Mouse (Mus musculus): ENCODE results near the gene Dkk3.
"Not testable (repeated sequence)": the region's sequence is repeated elsewhere in the genome, so short reads cannot be mapped to it uniquely, and the experiment has no call there.

The Dkk3 gene

GRCm38 (mm10) chr7:112130660-112131059 is 28.2 kb downstream of the Dkk3 start:
- DNase-seq (ENCODE audit: low spot score) = no peak

DNA sequence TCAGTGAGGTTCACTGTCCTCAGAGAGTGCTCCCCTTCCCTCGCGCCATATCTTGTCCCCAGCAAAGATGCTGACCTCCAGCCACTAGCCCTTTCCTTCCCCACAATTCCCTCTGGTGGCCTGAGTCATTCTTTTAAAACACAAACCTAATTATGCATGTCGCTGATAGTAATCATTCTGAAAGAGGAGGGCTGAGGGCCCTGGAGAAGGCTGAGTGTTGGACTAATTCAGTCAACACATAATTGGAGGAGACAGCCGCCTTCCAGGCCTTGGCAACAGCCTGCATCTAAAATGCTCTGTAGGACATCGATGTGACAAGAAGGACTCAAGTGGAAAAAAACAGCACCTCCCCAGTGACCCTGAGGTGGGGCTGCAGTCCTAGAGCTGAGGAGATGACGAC is 29.0 kb downstream of the Dkk3 start:
- no peak for DNase-seq (ENCODE audit: low spot score)

- no peak for DNase-seq (ENCODE audit: low spot score)
Measured at GRCm38 (mm10) chr7:112128810-112129209, 30.0 kb downstream of the Dkk3 start.

DNA sequence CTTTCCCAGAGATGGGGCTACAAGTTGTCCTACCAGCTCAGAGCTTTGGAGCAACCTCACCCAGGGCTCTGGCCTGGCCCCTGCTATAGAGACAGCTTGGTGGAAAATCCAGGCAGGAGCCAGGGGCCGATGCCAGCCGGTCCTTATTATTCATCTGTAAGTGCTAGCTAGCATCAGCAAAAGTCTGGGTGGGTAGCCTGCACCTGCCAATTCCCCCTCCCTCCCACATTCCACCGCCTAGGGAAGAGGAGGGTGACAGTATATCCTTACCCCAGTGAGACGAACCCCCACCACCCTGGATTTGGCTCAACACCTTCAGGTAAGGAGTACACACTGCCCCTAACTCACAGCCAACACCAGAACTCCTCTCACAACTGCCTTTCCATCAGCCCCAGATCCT is 30.9 kb downstream of the Dkk3 start:
- no peak for DNase-seq (ENCODE audit: low spot score)

- DNase-seq (ENCODE audit: low spot score) = no peak
Measured at GRCm38 (mm10) chr7:112127085-112127637, 31.7 kb downstream of the Dkk3 start.

DNA sequence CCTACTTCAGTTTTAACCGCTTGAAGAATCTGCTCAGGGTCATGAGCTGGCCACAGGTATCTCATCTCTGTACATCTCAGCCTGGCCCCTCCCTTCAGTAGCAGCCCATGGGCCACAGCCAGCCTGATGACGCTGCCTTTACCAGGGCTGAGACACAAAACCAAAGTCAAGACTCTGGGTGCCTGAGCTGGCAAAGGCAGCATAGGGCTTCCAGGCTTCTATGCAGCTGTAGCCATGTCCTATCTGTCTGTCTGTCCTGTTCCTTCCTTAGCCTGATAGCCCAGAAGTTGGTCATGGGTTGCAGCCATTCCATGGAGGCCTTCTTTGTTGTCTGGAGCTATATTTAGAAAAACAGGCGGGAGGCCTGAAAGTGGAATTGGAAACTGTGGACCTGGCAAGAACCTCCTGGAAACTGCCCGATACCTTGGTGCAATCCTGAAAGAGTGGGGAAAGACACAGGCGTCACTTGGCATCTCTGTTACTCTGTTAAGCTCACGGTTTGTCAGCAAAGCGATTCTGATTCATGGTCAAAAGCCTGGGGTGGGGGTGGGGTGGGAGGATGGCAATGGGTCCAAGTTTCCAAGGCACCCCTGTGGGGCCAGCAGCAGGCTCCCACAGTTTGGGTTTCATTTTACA is 33.1 kb downstream of the Dkk3 start:
- no peak for DNase-seq (ENCODE audit: low spot score)

DNA sequence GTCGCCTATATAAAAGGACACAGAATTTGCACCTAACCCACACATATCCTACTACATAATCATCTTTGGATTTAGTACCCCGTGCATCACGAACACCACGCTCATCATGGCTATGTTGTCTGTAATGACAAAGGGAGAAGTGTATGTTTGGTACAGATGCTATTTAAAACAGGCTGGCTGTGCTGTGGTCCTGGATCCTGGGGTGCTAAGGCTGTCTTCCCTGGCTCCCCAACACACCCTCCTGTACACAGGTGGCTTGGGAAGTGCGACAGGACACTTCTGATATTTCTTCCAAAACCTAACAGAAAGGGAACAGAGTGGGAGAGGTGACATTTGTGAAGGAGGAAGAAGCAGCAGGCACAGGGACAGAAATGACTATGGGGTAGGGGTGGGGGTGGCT is 35.2 kb downstream of the Dkk3 start:
- no peak for DNase-seq (ENCODE audit: low spot score)

DNA sequence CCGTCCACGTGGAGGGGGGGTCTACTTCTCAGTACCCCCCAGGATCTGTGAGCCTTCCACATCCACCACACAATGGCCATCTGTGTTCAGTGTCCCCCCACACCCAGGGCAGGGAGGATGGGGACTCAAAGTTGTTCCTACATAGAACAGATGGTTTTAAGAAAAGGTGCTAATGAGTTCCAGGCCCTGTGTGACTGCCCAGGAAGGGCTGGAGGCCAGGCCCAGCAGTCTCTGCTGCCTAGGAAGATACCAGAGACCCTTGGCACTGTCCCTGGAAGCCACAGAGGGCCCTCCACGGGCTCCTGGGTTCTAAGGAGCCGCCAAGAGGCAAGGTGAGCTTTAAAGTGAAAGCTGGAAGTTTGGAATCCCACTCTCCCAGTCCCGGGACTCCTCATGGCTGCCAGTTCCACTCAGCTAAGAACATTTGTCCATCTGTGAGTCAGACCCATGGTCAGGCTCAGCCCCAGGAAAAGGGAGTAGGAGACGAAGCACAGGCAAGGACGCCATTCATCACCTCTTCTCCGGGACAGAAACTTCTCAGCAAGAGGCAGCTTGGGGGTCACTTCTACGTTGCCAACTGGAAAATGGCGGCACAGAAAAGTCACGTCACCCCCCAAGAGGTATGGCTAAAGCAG is 36.9 kb downstream of the Dkk3 start:
- DNase-seq (ENCODE audit: low spot score) = no peak

DNA sequence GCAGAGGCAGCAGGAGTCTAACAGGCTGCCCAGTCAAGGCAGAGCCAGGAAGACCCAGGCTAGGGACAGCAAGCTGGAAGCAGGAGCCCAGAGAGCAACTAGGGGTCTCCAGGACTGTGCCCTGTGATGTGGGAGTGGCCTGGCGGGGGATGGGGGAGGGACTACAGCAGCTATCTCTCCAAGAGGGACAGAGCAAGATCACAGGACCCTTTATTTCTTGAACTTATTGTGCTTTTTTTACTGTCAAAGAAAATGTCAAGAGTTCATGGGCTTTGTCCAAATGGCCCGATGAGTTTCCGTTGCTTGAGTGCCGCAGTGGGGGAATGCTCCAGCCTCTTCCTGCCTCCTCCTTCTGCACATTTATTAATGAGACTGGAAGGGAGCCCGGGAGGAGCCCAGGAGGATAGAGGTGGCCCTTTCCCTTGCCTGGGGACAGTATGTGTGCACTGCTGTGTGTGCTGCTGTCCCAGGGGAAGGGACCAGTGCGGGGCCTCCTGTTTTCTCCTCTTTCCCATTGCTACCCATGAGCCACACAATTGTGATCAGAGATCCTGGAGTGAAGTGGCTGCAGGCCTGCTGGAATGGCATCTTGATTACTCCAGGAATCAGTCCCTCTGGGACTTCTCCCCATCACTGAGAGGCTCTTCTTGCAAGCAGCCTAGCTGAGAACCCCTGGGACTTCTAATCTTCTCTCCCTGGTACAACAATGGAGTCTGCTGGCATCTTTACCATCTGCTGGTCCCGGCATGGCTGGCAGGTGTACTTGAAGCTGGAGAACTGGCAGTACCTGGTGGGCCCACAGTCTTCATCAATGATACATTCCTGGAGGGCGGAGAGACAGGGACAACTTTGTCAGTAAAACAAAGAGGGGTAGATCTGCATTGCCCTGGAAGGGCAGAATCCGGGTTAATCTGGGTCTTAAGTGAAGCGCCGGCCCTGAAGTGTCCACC is 37.7 kb downstream of the Dkk3 start:
- DNase-seq (ENCODE audit: low spot score) = no peak

GRCm38 (mm10) chr7:112119248-112119647 is 39.6 kb downstream of the Dkk3 start:
- DNase-seq (ENCODE audit: low spot score) = no peak

GRCm38 (mm10) chr7:112118086-112118485 is 40.8 kb downstream of the Dkk3 start:
- DNase-seq (ENCODE audit: low spot score) = no peak

DNA sequence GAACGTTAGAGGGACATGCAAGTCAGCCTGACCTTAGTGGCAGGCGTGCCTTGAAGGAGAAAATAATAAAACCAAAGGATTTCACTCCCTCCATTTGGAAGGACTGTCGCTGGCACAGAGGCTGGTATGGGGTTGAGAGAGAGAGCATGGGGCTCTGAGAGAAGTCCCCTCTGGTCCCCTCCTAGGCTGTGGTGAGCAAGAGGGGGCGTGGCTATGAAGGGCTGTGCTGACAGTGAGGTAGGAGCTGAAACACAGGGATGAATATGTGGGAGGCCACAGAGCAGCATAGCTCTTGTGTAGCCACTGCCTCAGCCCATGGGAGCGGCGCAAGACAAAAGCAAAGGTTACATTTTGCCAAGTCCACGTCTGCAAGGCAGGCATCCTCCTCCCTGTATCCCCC is 41.4 kb downstream of the Dkk3 start:
- DNase-seq (ENCODE audit: low spot score) = no peak

DNA sequence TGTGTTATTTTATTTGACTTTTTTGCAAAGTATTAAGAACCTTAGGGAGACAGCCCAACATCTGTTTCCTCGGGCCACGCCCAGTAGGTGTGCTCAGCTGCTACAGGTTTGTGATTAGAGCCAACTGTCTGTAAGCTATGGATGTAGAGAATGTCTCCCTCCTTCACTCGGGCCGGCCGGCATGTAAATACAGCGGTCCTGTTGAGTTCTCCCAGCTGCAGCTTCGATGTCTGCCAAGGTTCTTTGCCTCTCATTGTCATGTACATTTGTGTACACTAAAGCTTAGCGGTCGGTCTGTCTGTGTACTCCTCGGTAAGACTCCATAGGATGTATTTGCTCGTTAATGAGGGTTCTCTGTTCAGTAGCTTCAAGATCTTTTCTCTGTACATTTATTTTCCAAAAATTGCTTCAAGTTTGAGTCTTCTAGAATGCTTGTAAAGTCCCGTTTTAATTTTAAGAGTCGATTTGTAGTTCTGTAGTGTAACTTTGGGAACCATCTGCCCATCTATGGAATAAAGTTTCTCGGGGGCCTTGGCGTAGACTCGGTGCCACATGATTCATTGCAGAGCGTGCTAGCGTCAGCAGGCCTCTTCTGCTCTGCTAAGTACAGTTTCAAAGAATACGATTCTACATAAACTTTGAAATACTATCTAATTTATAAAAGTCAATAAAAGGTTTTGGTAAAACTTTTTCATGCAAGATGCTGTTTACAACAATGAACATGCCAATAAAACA is 48.1 kb downstream of the Dkk3 start:
- no peak for DNase-seq (ENCODE audit: low spot score)

DNA sequence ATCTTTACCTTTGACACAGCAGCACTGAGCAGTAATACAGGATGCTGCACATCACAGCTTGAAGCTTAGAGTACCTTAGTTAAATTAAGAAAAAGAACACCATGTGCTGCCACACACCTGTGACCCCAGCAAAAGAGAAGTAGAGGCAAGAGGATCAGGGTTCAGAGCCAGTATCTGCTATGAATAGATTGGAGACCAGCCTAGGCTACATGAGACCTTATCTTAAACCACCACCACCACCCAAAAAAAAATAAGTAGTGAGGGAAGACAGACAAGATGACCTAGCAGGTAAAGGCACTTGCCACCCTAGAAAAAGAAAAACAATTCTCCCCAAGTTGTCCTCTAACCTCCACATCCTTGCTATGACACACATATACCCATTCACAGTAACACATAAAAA is 50.1 kb downstream of the Dkk3 start:
- DNase-seq (ENCODE audit: low spot score) = no peak

DNA sequence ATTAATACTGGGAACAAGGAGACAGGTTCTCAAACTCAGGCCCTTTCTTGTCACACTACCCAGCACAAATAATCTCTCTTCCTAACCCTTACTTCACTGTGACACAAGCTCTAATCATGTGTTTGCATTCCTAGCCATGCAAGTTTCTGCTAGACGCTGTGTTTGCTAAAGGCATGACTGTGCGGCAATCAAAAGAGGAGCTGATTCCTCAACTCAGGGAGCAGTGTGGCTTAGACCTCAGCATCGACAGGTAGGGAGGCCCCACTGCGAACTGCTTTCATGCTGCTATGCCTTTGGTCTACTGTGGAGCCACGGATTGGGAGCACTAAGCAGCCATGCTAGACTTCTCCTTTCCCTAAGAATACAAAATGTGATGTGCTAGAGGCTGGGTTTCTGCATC is 55.0 kb downstream of the Dkk3 start:
- no peak for DNase-seq (ENCODE audit: low spot score)

- DNase-seq (ENCODE audit: low spot score) = no peak
Measured at GRCm38 (mm10) chr7:112102933-112103332, 55.9 kb downstream of the Dkk3 start.

- DNase-seq (ENCODE audit: low spot score) = no peak
Measured at GRCm38 (mm10) chr7:112100887-112101286, 58.0 kb downstream of the Dkk3 start.

- DNase-seq (ENCODE audit: low spot score) = not testable (repeated sequence)
Measured at GRCm38 (mm10) chr7:112094923-112095322, 63.9 kb downstream of the Dkk3 start.

GRCm38 (mm10) chr7:112086186-112086585 is 72.7 kb downstream of the Dkk3 start:
- DNase-seq (ENCODE audit: low spot score) = no peak

DNA sequence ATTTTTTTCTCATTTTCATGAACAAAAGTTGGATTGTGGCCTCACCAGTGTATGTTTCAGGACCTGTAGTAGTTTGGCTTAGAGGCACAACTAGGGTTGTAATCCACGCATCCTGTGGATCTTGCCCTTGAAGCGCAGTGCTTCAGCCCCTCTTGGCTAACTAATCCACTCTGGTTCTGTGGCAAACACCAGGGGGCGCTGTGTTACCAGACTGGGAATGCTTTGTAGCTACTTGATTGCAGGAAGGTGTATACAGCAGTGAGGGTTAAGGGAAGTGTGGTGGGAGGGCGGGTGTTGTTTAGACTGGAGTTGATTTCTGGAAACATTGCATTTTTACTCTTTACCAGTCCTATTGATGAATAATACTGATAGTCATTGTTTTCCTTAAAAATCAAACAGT is 73.8 kb downstream of the Dkk3 start:
- DNase-seq (ENCODE audit: low spot score) = peak; percentile 85

- DNase-seq (ENCODE audit: low spot score) = no peak
Measured at GRCm38 (mm10) chr7:112084222-112084621, 74.6 kb downstream of the Dkk3 start.

- no peak for DNase-seq (ENCODE audit: low spot score)
Measured at GRCm38 (mm10) chr7:112082636-112083035, 76.2 kb downstream of the Dkk3 start.
